Mouse (Mus musculus) kidney, embryonic 15.5 days (tissue): ENCODE data around the gene Hint1. TPM values are rescaled to one million over a fixed set of nuclear protein-coding genes. Genes with fewer than 3 reads are reported as not detected.
"Not testable (repeated sequence)": the region's sequence is repeated elsewhere in the genome, so short reads cannot be mapped to it uniquely, and the experiment has no call there.

Source experiments
- ATAC-seq: fragments of 200-750 bp; cut with Nextera tagmentation; replicated peaks from 2 replicates; pipeline ENCODE4 v1.8.0; 2017; ENCODE audit warnings: moderate TSS enrichment; ENCODE audit not compliant: low FRiP score
- H3K27ac ChIP-seq: fragments of 300-500 bp; sonication (generic); 2 replicates; pipeline ENCODE4 v1.5.1; 2015; ENCODE audit warnings: mild to moderate bottlenecking, inconsistent platforms
- H3K27me3 ChIP-seq: fragments of 300-500 bp; sonication (generic); 2 replicates; pipeline ENCODE4 v1.6.1; 2015; ENCODE audit warnings: inconsistent platforms
- H3K36me3 ChIP-seq: fragments of 300-500 bp; sonication (generic); 2 replicates; pipeline ENCODE4 v1.6.1; 2015; ENCODE audit warnings: inconsistent platforms
- H3K4me1 ChIP-seq: fragments of 300-500 bp; sonication (generic); 2 replicates; pipeline ENCODE4 v1.6.1; 2015; ENCODE audit warnings: inconsistent platforms
- H3K4me2 ChIP-seq: fragments of 300-500 bp; sonication (generic); 2 replicates; pipeline ENCODE4 v1.6.1; 2015; ENCODE audit warnings: moderate library complexity, mild to moderate bottlenecking, inconsistent platforms
- H3K4me3 ChIP-seq: fragments of 300-500 bp; sonication (generic); replicated peaks from 2 replicates; pipeline ENCODE4 v1.5.1; 2015; ENCODE audit warnings: mild to moderate bottlenecking, inconsistent platforms
- H3K9ac ChIP-seq: fragments of 300-500 bp; sonication (generic); 2 replicates; pipeline ENCODE4 v1.6.1; 2015; ENCODE audit warnings: mild to moderate bottlenecking, inconsistent platforms
- H3K9me3 ChIP-seq: fragments of 300-500 bp; sonication (generic); replicated peaks from 2 replicates; pipeline ENCODE4 v1.6.1; 2016; ENCODE audit warnings: inconsistent platforms
- WGBS: fragments of 180-500 bp; shearing (Covaris S2); methylation state at CpG from one replicate; pipeline ENCODE4 v1.1.7; 2015; ENCODE audit warnings: mixed read lengths; 5-methylcytosine and 5-hydroxymethylcytosine counted together
- polyA plus RNA-seq: library from polyadenylated mRNA; unstranded; fragments of >200 nt; fragmentation: Nextera tagmentation; extraction: Ambion mirVana; gene quantifications from 2 replicates; pipeline ENCODE4 v1.2.1, GENCODE M21; 2015

The Hint1 gene
- polyA plus RNA-seq, 1 experiment from 2014 or later: 683 TPM

DNA sequence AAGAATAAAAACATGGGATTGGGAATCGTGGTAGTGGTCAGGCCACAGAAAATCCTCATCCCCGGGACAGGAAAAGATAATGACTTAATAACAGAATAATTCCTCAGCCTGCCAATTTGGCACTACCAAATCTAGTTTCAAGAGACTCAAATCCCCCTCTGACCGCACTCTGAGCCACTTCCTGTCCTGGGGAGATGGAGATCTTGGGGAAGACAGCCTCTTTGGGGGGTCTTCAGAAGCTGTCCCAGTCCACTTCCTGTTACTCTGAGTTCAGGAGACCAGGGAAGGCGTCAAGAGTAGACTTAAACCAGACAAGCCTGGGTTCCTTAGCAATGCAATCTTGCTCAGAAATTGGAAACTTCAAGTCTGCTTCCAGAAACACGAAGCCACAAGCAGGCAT is 21.2 kb upstream of the Hint1 start:
- Histone ChIP-seq H3K4me3 (no peak overlapping the region), H3K4me1 (peaks cover 14% of the 10 kb centered on the region), H3K9ac (no peak overlapping the region), H3K27me3 (no peaks in the 10 kb centered on the region), H3K9me3 (no peaks in the 10 kb centered on the region), H3K27ac (no peak overlapping the region), H3K36me3 (no peaks in the 10 kb centered on the region), H3K4me2 (no peak overlapping the region)
- 81% methylated on average over 5 of the region's 5 CpGs for WGBS
- no peak for ATAC-seq

DNA sequence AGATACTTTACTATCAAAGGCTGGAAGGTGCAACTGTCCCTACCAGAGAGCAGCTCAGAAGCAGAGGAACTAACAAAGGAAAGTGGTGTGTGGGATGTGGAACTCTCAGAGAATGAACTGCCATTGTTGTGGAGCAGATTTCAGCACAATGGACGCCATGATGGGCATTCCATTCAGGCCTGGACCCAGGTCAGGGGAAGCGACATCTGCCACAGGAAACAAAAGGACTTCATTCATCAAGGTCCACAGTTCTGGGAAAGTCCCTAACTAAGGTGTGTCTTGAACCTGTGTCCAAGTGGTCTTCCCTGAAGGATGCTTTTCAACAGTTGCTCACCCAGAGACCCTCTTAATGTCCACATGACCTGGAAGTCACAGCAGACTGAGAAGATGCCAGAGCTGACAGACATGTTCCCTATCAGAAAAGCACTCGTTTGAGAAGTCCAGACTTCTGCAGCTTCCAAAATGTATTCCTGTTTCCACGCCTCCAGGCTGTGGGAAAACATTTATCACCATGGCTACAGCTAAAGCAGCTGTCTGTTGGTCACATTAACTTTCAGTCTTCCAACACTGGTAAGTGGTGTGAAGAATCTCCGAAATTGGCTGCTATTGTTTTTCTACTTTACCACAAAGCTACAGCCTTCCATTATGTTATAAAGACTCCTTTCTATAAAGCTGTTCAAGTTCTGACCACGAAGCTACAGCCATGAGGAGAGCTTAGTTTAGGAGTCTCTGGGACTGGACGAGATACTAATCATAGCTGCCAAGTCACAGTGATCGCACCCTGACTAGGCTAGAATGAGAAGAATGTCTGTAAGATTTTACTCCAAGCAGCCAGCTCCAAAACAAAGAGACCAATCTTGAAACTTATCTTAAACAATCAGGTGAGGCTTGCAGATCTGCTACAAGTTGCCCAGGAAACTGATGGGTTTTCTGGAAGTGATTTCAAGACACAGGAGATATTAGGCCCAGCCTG is 20.4 kb upstream of the Hint1 start:
- 60% methylated on average over 8 of the region's 8 CpGs for WGBS
- Histone ChIP-seq H3K4me3 (no peak overlapping the region), H3K36me3 (no peaks in the 10 kb centered on the region), H3K4me1 (peaks cover 14% of the 10 kb centered on the region), H3K27me3 (no peaks in the 10 kb centered on the region), H3K9me3 (no peaks in the 10 kb centered on the region), H3K9ac (no peak overlapping the region), H3K4me2 (no peak overlapping the region), H3K27ac (no peak overlapping the region)
- ATAC-seq: no peak

GRCm38 (mm10) chr11:54849961-54850758 is 16.0 kb upstream of the Hint1 start:
- no peak overlapping the region for H3K4me3 ChIP-seq
- ATAC-seq: no peak
- peaks cover 14% of the 10 kb centered on the region for H3K4me1 ChIP-seq
- no peaks in the 10 kb centered on the region for H3K27me3 ChIP-seq
- WGBS: 85% methylated on average over 10 of the region's 10 CpGs
- no peak overlapping the region for H3K9ac ChIP-seq
- no peak overlapping the region for H3K4me2 ChIP-seq
- H3K9me3 ChIP-seq: no peaks in the 10 kb centered on the region
- H3K36me3 ChIP-seq: no peaks in the 10 kb centered on the region
- H3K27ac ChIP-seq: no peak overlapping the region

DNA sequence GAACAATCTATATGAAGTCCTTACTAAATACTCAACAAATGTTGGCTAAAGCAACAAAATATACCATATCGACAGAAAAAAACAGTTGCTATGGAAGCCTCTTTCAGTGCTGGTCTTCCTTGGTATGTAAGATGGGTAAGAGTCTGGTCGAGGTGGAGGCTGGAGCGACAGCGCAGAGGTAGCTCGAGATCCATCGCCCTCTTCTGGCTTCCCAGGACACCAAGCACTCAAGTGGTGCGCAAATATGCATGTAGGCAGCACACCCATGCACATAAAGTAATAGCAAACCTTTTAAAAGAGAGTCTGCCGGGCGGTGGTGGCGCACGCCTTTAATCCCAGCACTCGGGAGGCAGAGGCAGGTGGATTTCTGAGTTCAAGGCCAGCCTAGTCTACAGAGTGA is 14.5 kb upstream of the Hint1 start:
- no peaks in the 10 kb centered on the region for H3K27me3 ChIP-seq
- no peak overlapping the region for H3K27ac ChIP-seq
- no peak overlapping the region for H3K4me2 ChIP-seq
- no peaks in the 10 kb centered on the region for H3K9me3 ChIP-seq
- peaks cover 2% of the 10 kb centered on the region for H3K4me1 ChIP-seq
- 93% methylated on average over 12 of the region's 12 CpGs for WGBS
- no peak overlapping the region for H3K9ac ChIP-seq
- ATAC-seq: no peak
- no peaks in the 10 kb centered on the region for H3K36me3 ChIP-seq
- no peak overlapping the region for H3K4me3 ChIP-seq

GRCm38 (mm10) chr11:54858880-54859279 is 7.3 kb upstream of the Hint1 start:
- ATAC-seq, H3K27me3 ChIP-seq, H3K36me3 ChIP-seq, H3K4me3 ChIP-seq, H3K27ac ChIP-seq, H3K9ac ChIP-seq, H3K9me3 ChIP-seq: not testable (repeated sequence)
- Histone ChIP-seq H3K4me2 (0 out of 2 replicates have a peak overlapping the region, but pooled peaks have one; percentile 85), H3K4me1 (peaks cover 18% of the 10 kb centered on the region)
- WGBS: 96% methylated on average over 11 of the region's 12 CpGs

GRCm38 (mm10) chr11:54859322-54860165 is 6.6 kb upstream of the Hint1 start:
- Histone ChIP-seq H3K9ac (peak overlapping the region; percentile 67), H3K27me3 (no peaks in the 10 kb centered on the region), H3K36me3 (no peaks in the 10 kb centered on the region), H3K4me1 (peaks cover 18% of the 10 kb centered on the region), H3K4me3 (peak overlapping the region; percentile 60), H3K9me3 (no peaks in the 10 kb centered on the region), H3K4me2 (peak overlapping the region; percentile 85), H3K27ac (peak overlapping the region; percentile 77)
- WGBS: 23% methylated on average over 11 of the region's 11 CpGs
- no peak for ATAC-seq

GRCm38 (mm10) chr11:54860256-54861038 is 5.7 kb upstream of the Hint1 start, which contains the start of gene Lyrm7:
Lyrm7 (minus strand) TSS chr11:54860916.
- ATAC-seq: peak; percentile 97
- Histone ChIP-seq H3K9me3 (no peaks in the 10 kb centered on the region), H3K4me1 (peaks cover 20% of the 10 kb centered on the region), H3K4me2 (peak within 1 kb of the TSS; percentile 85), H3K9ac (peak within 1 kb of the TSS; percentile 73), H3K27me3 (no peaks in the 10 kb centered on the region), H3K36me3 (no peaks in the 10 kb centered on the region), H3K4me3 (peak within 1 kb of the TSS; percentile 60), H3K27ac (peak within 1 kb of the TSS; percentile 93)
- WGBS: under 1% methylated on average over 42 of the region's 42 CpGs

- no peaks in the 10 kb centered on the region for H3K9me3 ChIP-seq
- no peaks in the 10 kb centered on the region for H3K36me3 ChIP-seq
- 87% methylated on average over 5 of the region's 5 CpGs for WGBS
- H3K4me3 ChIP-seq: no peak overlapping the region
- no peak overlapping the region for H3K27ac ChIP-seq
- H3K4me2 ChIP-seq: peak overlapping the region; percentile 85; the same call in 1 of the 2 replicates
- no peaks in the 10 kb centered on the region for H3K27me3 ChIP-seq
- H3K9ac ChIP-seq: no peak overlapping the region
- no peak for ATAC-seq
- H3K4me1 ChIP-seq: peaks cover 26% of the 10 kb centered on the region
These were observed 4.4 kb upstream of the Hint1 start for GRCm38 (mm10) chr11:54861471-54862420.

GRCm38 (mm10) chr11:54862621-54863520 is 3.3 kb upstream of the Hint1 start:
- no peaks in the 10 kb centered on the region for H3K9me3 ChIP-seq
- no peak overlapping the region for H3K27ac ChIP-seq
- 45% methylated on average over 10 of the region's 10 CpGs for WGBS
- H3K27me3 ChIP-seq: no peaks in the 10 kb centered on the region
- no peak for ATAC-seq
- no peak overlapping the region for H3K4me3 ChIP-seq
- no peak overlapping the region for H3K9ac ChIP-seq
- no peaks in the 10 kb centered on the region for H3K36me3 ChIP-seq
- peaks cover 35% of the 10 kb centered on the region for H3K4me1 ChIP-seq
- no peak overlapping the region for H3K4me2 ChIP-seq
